17 mouse cellular contexts compared by ENCODE assay signal in the genomic region with DNA sequence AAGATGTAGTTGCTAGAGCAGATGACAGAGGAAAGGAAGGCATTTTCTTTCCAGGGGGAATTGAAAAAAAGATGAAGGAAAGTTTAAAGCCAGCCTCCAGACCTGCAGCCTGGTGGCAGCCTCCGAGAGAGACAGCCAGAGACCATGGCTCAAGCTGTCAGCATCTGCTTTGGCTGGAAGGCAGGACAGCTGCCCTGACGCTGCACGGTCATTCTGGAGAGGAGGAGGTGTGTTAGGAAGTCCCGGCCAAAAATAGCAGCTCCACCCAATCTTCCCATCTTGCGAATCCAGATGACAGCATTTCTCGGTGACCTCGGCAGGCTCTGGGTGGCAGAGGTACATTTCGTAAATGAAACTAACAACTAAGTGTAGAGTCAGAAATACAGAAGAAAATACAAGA.
DNase-seq lines count a peak whose midpoint lies in the region; ATAC-seq and TF ChIP-seq lines count a peak whose summit lies in the region.
"Had no signal": no experiment of that assay in that cellular context is flagged by ENCODE, and none has a peak within 500 bp of the region (broad histone marks: within the 10 kb centered on the region; RNA-seq: fewer than 3 reads in every experiment).

No protein-coding gene starts in this region.

- 88% methylated on average over 8 of the region's 8 CpGs for WGBS in kidney, adult 2 months
- 76% methylated on average over 8 of the region's 8 CpGs for WGBS in kidney, embryonic 16.5 days
- WGBS in hindbrain, embryonic 16.5 days: 89% methylated on average over 8 of the region's 8 CpGs

- no peak for TF ChIP-seq POLR2A in kidney, adult 2 months (IDR thresholded peaks at IDR 0.05; ENCODE audit: low read depth, low read length)

- no peak overlapping the region for H3K4me2 ChIP-seq in kidney, embryonic 16.5 days (replicated peaks; ENCODE audit: low read depth, low read length)
- H3K4me2 ChIP-seq in hindbrain, embryonic 16.5 days (ENCODE audit: low read length): no peak overlapping the region
- H3K4me2 ChIP-seq: hindbrain, embryonic 12.5 days; intestine, embryonic 15.5 days; neural tube, embryonic 13.5 days; stomach, embryonic 15.5 days had no signal

- TF ChIP-seq CTCF in kidney, adult 2 months (conservative IDR thresholded peaks at IDR 0.05; ENCODE audit: insufficient read depth, insufficient read length, low read depth, low read length): no peak

- no peaks in the 10 kb centered on the region for H3K27me3 ChIP-seq in kidney, adult 2 months (replicated peaks; ENCODE audit: control insufficient read depth, insufficient read depth, low read length)
- no peaks in the 10 kb centered on the region for H3K27me3 ChIP-seq in kidney, embryonic 16.5 days (ENCODE audit: insufficient read depth, low read length)
- no peaks in the 10 kb centered on the region for H3K27me3 ChIP-seq in hindbrain, embryonic 16.5 days (replicated peaks; ENCODE audit: control insufficient read depth, insufficient read depth, low read length)
- H3K27me3 ChIP-seq: hindbrain, embryonic 12.5 days; intestine, embryonic 15.5 days; megakaryocyte, embryonic 14.5 days; neural tube, embryonic 13.5 days; stomach, embryonic 15.5 days had no signal

- H3K9ac ChIP-seq in kidney, embryonic 16.5 days (replicated peaks; ENCODE audit: low read length): no peak overlapping the region
- H3K9ac ChIP-seq in hindbrain, embryonic 16.5 days (ENCODE audit: low read depth, low read length): no peak overlapping the region
- H3K9ac ChIP-seq: hindbrain, embryonic 12.5 days; intestine, embryonic 15.5 days; liver, postnatal 0 days; neural tube, embryonic 13.5 days; stomach, embryonic 15.5 days had no signal

- DNase-seq in kidney, adult 2 months: peak; percentile 29
- peak; percentile 64 for DNase-seq in gastrocnemius, postnatal 14 days
- DNase-seq in heart, postnatal 10 days: peak; percentile 43 to 57
- DNase-seq in skeletal muscle tissue, adult 2 months (ENCODE audit: low read depth, low spot score): peak; percentile 78
- no peak for DNase-seq in ovary, postnatal 10 days (ENCODE audit: low spot score)
- DNase-seq: adrenal gland, adult 8-10 months; cerebellum, adult 2 months; kidney, postnatal 14 days; liver, postnatal 0 days had no signal

- intact Hi-C loops in gastrocnemius, postnatal 14 days (cut with DNase I; ENCODE audit: low total_unique reads): no loop called here
- intact Hi-C loops in heart, postnatal 10 days (cut with DNase I): no loop called here

- no peaks in the 10 kb centered on the region for H3K36me3 ChIP-seq in kidney, adult 2 months (ENCODE audit: control insufficient read depth, insufficient read depth, low read length)
- no peaks in the 10 kb centered on the region for H3K36me3 ChIP-seq in kidney, embryonic 16.5 days (ENCODE audit: insufficient read depth, low read length)
- no peaks in the 10 kb centered on the region for H3K36me3 ChIP-seq in hindbrain, embryonic 16.5 days (ENCODE audit: control insufficient read depth, insufficient read depth, low read length)
- H3K36me3 ChIP-seq: hindbrain, embryonic 12.5 days; intestine, embryonic 15.5 days; neural tube, embryonic 13.5 days; stomach, embryonic 15.5 days had no signal

- no peak overlapping the region for H3K27ac ChIP-seq in kidney, adult 2 months (ENCODE audit: insufficient read depth, low read depth, low read length)
- no peak overlapping the region; the same call in 1 of the 2 replicates for H3K27ac ChIP-seq in kidney, embryonic 16.5 days (ENCODE audit: low read length)
- H3K27ac ChIP-seq in hindbrain, embryonic 16.5 days (ENCODE audit: low read depth, low read length): no peak overlapping the region
- H3K27ac ChIP-seq: hindbrain, embryonic 12.5 days; intestine, embryonic 15.5 days; neural tube, embryonic 13.5 days; stomach, embryonic 15.5 days had no signal

- 0 out of 2 replicates have a peak, but pooled peaks cover 4% of the 10 kb centered on the region for H3K4me1 ChIP-seq in kidney, adult 2 months (ENCODE audit: control insufficient read depth, insufficient read depth, low read length)
- H3K4me1 ChIP-seq in kidney, embryonic 16.5 days (ENCODE audit: insufficient read depth, low read length): no peaks in the 10 kb centered on the region
- no peaks in the 10 kb centered on the region for H3K4me1 ChIP-seq in hindbrain, embryonic 16.5 days (ENCODE audit: control insufficient read depth, insufficient read depth, low read depth, low read length)
- H3K4me1 ChIP-seq: hindbrain, embryonic 12.5 days; intestine, embryonic 15.5 days; neural tube, embryonic 13.5 days had no signal

- no peak for ATAC-seq in kidney, embryonic 16.5 days (ENCODE audit: low FRiP score, low TSS enrichment)
- no peak for ATAC-seq in hindbrain, embryonic 16.5 days
- ATAC-seq: forebrain, embryonic 14.5 days; intestine, embryonic 15.5 days; liver, postnatal 0 days had no signal

- no peaks in the 10 kb centered on the region for H3K9me3 ChIP-seq in kidney, embryonic 16.5 days (ENCODE audit: low read length)
- no peaks in the 10 kb centered on the region for H3K9me3 ChIP-seq in hindbrain, embryonic 16.5 days (ENCODE audit: control insufficient read depth, low read length)
- H3K9me3 ChIP-seq: hindbrain, embryonic 12.5 days; intestine, embryonic 15.5 days; megakaryocyte, embryonic 14.5 days; neural tube, embryonic 13.5 days; stomach, embryonic 15.5 days had no signal

- no peak overlapping the region for H3K4me3 ChIP-seq in kidney, adult 2 months (ENCODE audit: insufficient read depth, low read depth, low read length)
- no peak overlapping the region for H3K4me3 ChIP-seq in kidney, embryonic 16.5 days (ENCODE audit: low read length)
- no peak overlapping the region for H3K4me3 ChIP-seq in hindbrain, embryonic 16.5 days (ENCODE audit: low read length)
- H3K4me3 ChIP-seq: hindbrain, embryonic 12.5 days; intestine, embryonic 15.5 days; megakaryocyte, embryonic 14.5 days; neural tube, embryonic 13.5 days; stomach, embryonic 15.5 days had no signal
